Mouse (Mus musculus): ENCODE results near the gene Smpd1. TPM values are rescaled to one million over a fixed set of nuclear protein-coding genes. Genes with fewer than 3 reads are reported as not detected.

Smpd1 gene
- polyA plus RNA-seq, 1 experiment from 2014 or later = 53.8 TPM

DNA sequence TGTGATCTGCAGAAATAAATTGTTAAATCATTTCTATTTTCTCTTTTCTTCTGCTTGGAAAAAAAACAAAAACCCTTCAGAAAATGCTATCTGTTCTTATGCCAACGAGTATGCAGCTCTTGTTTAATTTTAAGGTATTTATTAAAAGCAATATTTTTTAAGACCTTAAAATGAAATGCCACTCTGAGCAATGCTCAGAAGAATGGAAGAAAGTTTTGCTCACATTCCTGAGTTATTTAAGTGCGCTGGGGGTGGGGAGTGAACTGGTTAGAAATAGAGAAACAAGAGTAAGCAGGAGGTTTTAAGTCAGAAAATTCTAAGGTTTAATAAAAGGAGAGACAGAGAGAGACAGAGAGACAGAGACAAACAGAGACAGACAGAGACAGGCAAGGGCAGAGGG is 34.4 kb upstream of the Smpd1 start:
- no peak for ATAC-seq (replicated peaks; ENCODE audit: insufficient number of reproducible peaks, low FRiP score, low TSS enrichment)

DNA sequence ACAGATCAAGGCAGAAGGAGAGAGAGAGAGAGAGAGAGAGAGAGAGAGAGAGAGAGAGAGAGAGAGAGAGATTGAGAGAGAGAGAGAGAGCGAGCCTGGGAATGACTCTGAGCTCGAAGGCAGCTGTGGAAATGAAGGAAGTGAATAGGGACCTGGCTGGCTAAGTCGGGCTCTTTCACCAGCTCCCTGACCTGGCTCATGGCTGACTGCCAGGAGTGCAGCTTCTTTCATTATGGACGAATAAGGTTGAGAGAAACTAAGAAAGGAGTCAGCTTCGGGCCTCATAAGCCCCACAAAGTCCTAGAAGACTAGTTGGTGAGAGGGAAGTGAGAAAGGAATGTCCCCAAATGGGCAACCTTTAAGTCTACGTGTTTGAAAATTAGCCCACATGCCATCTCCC is 34.0 kb upstream of the Smpd1 start:
- Histone ChIP-seq H3K4me1 (ENCODE audit: control insufficient read depth, insufficient read depth, low read length) (no peaks in the 10 kb centered on the region), H3K9ac (ENCODE audit: low read depth, low read length) (no peak overlapping the region), H3K36me3 (ENCODE audit: control insufficient read depth, insufficient read depth, low read length) (no peaks in the 10 kb centered on the region), H3K4me3 (ENCODE audit: low read depth, low read length) (no peak overlapping the region), H3K4me2 (no peak overlapping the region), H3K27me3 (ENCODE audit: control insufficient read depth, insufficient read depth, low read length) (no peaks in the 10 kb centered on the region), H3K9me3 (replicated peaks; ENCODE audit: control insufficient read depth, low read length) (no peaks in the 10 kb centered on the region), H3K27ac (ENCODE audit: low read depth, low read length) (no peak overlapping the region)
- no peak for ATAC-seq (replicated peaks; ENCODE audit: insufficient number of reproducible peaks, low FRiP score, low TSS enrichment)
- WGBS (ENCODE audit: insufficient replicate concordance) = 27% methylated on average over 6 of the region's 6 CpGs

More for the DNA sequence above, 34.4 kb upstream of the Smpd1 start:
- Histone ChIP-seq H3K9ac (ENCODE audit: low read depth, low read length) (no peak overlapping the region), H3K36me3 (ENCODE audit: control insufficient read depth, insufficient read depth, low read length) (no peaks in the 10 kb centered on the region), H3K4me3 (ENCODE audit: low read depth, low read length) (no peak overlapping the region), H3K9me3 (replicated peaks; ENCODE audit: control insufficient read depth, low read length) (no peaks in the 10 kb centered on the region), H3K4me2 (no peak overlapping the region), H3K27ac (ENCODE audit: low read depth, low read length) (no peak overlapping the region), H3K4me1 (ENCODE audit: control insufficient read depth, insufficient read depth, low read length) (no peaks in the 10 kb centered on the region), H3K27me3 (ENCODE audit: control insufficient read depth, insufficient read depth, low read length) (no peaks in the 10 kb centered on the region)
- 66% methylated on average over 2 of the region's 2 CpGs for WGBS (ENCODE audit: insufficient replicate concordance)

DNA sequence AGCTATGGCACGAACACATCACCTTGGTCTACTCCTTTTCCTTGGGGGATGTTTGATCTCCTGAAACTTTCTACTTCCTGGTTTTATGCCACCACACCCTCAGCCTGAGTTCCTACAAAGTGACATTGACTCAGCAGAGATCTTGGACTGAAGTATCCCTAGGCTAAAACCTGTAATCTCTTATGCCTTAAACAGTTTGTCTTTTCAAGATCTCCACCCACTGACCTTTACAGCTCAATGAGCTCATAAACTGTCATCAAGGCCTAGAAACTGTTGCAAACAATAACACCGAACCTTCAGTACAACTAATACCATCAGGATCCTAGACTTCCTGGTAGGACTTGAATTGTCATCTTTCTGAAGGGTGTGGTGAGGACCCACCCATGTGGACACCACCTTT is 29.9 kb upstream of the Smpd1 start:
- Histone ChIP-seq H3K4me1 (ENCODE audit: control insufficient read depth, insufficient read depth, low read length) (no peaks in the 10 kb centered on the region), H3K9me3 (replicated peaks; ENCODE audit: control insufficient read depth, low read length) (no peaks in the 10 kb centered on the region), H3K4me3 (ENCODE audit: low read depth, low read length) (no peak overlapping the region), H3K27me3 (ENCODE audit: control insufficient read depth, insufficient read depth, low read length) (no peaks in the 10 kb centered on the region), H3K9ac (ENCODE audit: low read depth, low read length) (no peak overlapping the region), H3K4me2 (no peak overlapping the region), H3K27ac (ENCODE audit: low read depth, low read length) (no peak overlapping the region), H3K36me3 (ENCODE audit: control insufficient read depth, insufficient read depth, low read length) (no peaks in the 10 kb centered on the region)
- ATAC-seq (replicated peaks; ENCODE audit: insufficient number of reproducible peaks, low FRiP score, low TSS enrichment) = no peak
- WGBS (ENCODE audit: insufficient replicate concordance) = 85% methylated on average over 2 of the region's 2 CpGs

DNA sequence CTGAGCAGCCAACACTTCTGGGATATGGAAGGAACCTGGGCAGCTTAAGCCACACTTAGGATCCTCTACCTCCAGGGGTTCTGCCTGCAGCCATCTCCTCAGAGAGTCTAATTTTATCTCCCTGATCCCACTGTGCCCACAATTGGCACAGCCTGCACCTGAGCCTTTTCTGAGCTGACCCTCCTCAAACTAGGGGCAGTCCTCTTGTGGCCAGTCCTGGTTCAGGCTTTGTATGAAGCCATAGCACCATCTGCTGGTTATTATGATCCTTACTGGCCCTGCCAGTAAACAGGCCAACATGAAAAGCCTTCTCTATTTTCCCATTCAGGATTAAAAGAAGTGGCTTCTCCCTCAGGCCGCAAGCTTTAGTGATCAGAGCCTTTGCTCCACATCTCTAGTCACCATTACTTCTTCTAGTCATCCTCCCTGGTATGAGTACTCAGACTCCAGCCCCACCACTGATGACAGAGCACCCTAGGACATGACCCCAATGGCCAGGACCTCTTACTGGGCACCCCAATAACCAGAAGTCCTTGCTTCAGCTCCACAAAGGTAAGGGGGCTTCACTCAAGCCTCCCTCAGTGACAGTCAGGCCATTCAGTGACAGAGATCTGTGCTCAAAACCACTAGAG is 26.7 kb upstream of the Smpd1 start:
- ATAC-seq (replicated peaks; ENCODE audit: insufficient number of reproducible peaks, low FRiP score, low TSS enrichment) = no peak
- Histone ChIP-seq H3K27me3 (ENCODE audit: control insufficient read depth, insufficient read depth, low read length) (no peaks in the 10 kb centered on the region), H3K4me1 (ENCODE audit: control insufficient read depth, insufficient read depth, low read length) (no peaks in the 10 kb centered on the region), H3K4me2 (no peak overlapping the region), H3K9me3 (replicated peaks; ENCODE audit: control insufficient read depth, low read length) (no peaks in the 10 kb centered on the region), H3K36me3 (ENCODE audit: control insufficient read depth, insufficient read depth, low read length) (no peaks in the 10 kb centered on the region), H3K27ac (ENCODE audit: low read depth, low read length) (no peak overlapping the region), H3K9ac (ENCODE audit: low read depth, low read length) (no peak overlapping the region), H3K4me3 (ENCODE audit: low read depth, low read length) (no peak overlapping the region)
- WGBS (ENCODE audit: insufficient replicate concordance) = 64% methylated on average over 1 of the region's 1 CpGs

DNA sequence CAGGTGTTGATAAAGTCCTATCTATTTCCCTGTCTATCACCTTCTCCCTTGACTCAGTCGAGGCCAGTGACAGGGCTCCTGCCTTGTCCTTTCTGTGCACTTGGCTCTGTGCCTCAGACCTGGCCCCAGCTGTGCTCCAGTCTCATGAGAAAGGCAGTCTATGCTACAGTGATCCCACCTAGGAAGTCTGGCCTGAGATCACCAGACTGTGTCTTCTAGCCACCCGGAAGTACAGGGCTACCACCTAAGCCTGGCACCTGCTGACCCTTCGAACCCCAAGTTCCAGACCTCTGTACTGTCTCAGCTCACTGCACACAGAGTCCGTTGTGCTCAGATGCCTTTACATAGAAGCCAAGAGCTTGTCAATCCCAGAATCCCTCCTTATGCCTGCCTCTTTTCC is 26.1 kb upstream of the Smpd1 start:
- ATAC-seq (replicated peaks; ENCODE audit: insufficient number of reproducible peaks, low FRiP score, low TSS enrichment) = no peak
- H3K4me2 ChIP-seq = no peak overlapping the region
- H3K9ac ChIP-seq (ENCODE audit: low read depth, low read length) = no peak overlapping the region
- H3K27ac ChIP-seq (ENCODE audit: low read depth, low read length) = no peak overlapping the region
- no peaks in the 10 kb centered on the region for H3K9me3 ChIP-seq (replicated peaks; ENCODE audit: control insufficient read depth, low read length)
- 71% methylated on average over 4 of the region's 4 CpGs for WGBS (ENCODE audit: insufficient replicate concordance)
- no peaks in the 10 kb centered on the region for H3K4me1 ChIP-seq (ENCODE audit: control insufficient read depth, insufficient read depth, low read length)
- H3K36me3 ChIP-seq (ENCODE audit: control insufficient read depth, insufficient read depth, low read length) = no peaks in the 10 kb centered on the region
- H3K4me3 ChIP-seq (ENCODE audit: low read depth, low read length) = no peak overlapping the region
- no peaks in the 10 kb centered on the region for H3K27me3 ChIP-seq (ENCODE audit: control insufficient read depth, insufficient read depth, low read length)

DNA sequence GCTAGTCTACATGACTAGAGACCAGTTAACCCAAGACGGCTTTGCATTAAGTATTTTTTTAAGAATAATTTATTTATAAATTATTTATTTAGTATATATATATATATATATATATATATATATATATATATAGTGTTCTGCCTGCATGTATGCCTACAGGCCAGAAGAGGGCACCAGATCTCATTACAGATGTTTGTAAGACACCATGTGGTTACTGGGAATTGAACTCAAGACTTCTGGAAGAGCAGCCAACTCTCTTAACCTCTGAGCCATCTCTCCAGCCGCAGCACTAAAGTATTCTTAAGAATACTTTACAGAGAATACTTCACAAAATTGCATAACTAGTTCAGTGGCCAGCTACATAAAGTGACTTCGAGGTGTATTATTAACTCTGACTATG is 20.0 kb upstream of the Smpd1 start:
- WGBS (ENCODE audit: insufficient replicate concordance) = 72% methylated on average over 3 of the region's 3 CpGs
- no peaks in the 10 kb centered on the region for H3K4me1 ChIP-seq (ENCODE audit: control insufficient read depth, insufficient read depth, low read length)
- no peak overlapping the region for H3K4me2 ChIP-seq

GRCm38 (mm10) chr7:105545986-105546385 is 8.2 kb upstream of the Smpd1 start:
- H3K9me3 ChIP-seq (replicated peaks; ENCODE audit: control insufficient read depth, low read length) = no peaks in the 10 kb centered on the region
- no peaks in the 10 kb centered on the region for H3K36me3 ChIP-seq (ENCODE audit: control insufficient read depth, insufficient read depth, low read length)
- no peaks in the 10 kb centered on the region for H3K4me1 ChIP-seq (ENCODE audit: control insufficient read depth, insufficient read depth, low read length)
- no peak for ATAC-seq (replicated peaks; ENCODE audit: insufficient number of reproducible peaks, low FRiP score, low TSS enrichment)
- H3K9ac ChIP-seq (ENCODE audit: low read depth, low read length) = no peak overlapping the region
- no peak overlapping the region for H3K27ac ChIP-seq (ENCODE audit: low read depth, low read length)
- H3K27me3 ChIP-seq (ENCODE audit: control insufficient read depth, insufficient read depth, low read length) = no peaks in the 10 kb centered on the region
- no peak overlapping the region for H3K4me2 ChIP-seq
- 72% methylated on average over 8 of the region's 8 CpGs for WGBS (ENCODE audit: insufficient replicate concordance)
- no peak overlapping the region for H3K4me3 ChIP-seq (ENCODE audit: low read depth, low read length)

More for the DNA sequence above, 20.0 kb upstream of the Smpd1 start:
- Histone ChIP-seq H3K27ac (ENCODE audit: low read depth, low read length) (no peak overlapping the region), H3K9ac (ENCODE audit: low read depth, low read length) (no peak overlapping the region), H3K27me3 (ENCODE audit: control insufficient read depth, insufficient read depth, low read length) (no peaks in the 10 kb centered on the region), H3K9me3 (replicated peaks; ENCODE audit: control insufficient read depth, low read length) (no peaks in the 10 kb centered on the region), H3K36me3 (ENCODE audit: control insufficient read depth, insufficient read depth, low read length) (no peaks in the 10 kb centered on the region), H3K4me3 (ENCODE audit: low read depth, low read length) (no peak overlapping the region)
- ATAC-seq (replicated peaks; ENCODE audit: insufficient number of reproducible peaks, low FRiP score, low TSS enrichment) = no peak

DNA sequence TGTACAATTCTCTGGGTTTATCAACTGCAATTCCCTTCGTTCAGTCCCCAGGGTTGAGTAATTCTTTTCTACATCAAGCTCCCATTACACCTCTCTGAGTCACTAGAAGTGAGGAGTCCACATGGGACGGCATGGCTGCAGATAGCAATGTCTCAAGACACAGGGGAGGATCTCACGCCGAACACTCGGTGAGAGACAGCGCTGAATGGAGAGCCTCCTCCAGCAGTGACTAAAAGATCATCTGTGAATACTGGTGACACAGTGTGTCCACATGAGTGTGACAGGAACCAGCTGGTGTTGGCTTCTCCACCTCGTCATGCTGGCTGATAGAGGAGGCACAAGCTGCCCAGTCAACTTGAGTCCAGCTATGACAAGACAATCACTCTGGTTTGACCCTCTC is 6.2 kb upstream of the Smpd1 start:
- Histone ChIP-seq H3K9ac (ENCODE audit: low read depth, low read length) (no peak overlapping the region), H3K9me3 (replicated peaks; ENCODE audit: control insufficient read depth, low read length) (no peaks in the 10 kb centered on the region), H3K4me1 (ENCODE audit: control insufficient read depth, insufficient read depth, low read length) (no peaks in the 10 kb centered on the region), H3K27me3 (ENCODE audit: control insufficient read depth, insufficient read depth, low read length) (no peaks in the 10 kb centered on the region), H3K4me2 (no peak overlapping the region), H3K27ac (ENCODE audit: low read depth, low read length) (no peak overlapping the region), H3K4me3 (ENCODE audit: low read depth, low read length) (no peak overlapping the region), H3K36me3 (ENCODE audit: control insufficient read depth, insufficient read depth, low read length) (no peaks in the 10 kb centered on the region)
- 56% methylated on average over 7 of the region's 7 CpGs for WGBS (ENCODE audit: insufficient replicate concordance)
- ATAC-seq (replicated peaks; ENCODE audit: insufficient number of reproducible peaks, low FRiP score, low TSS enrichment) = no peak

- Histone ChIP-seq H3K4me1 (ENCODE audit: control insufficient read depth, insufficient read depth, low read length) (no peaks in the 10 kb centered on the region; the same call in 1 of the 2 replicates), H3K27me3 (ENCODE audit: control insufficient read depth, insufficient read depth, low read length) (no peaks in the 10 kb centered on the region), H3K9ac (ENCODE audit: low read depth, low read length) (no peak overlapping the region), H3K4me3 (ENCODE audit: low read depth, low read length) (no peak overlapping the region), H3K27ac (ENCODE audit: low read depth, low read length) (no peak overlapping the region), H3K4me2 (no peak overlapping the region), H3K9me3 (replicated peaks; ENCODE audit: control insufficient read depth, low read length) (no peaks in the 10 kb centered on the region), H3K36me3 (ENCODE audit: control insufficient read depth, insufficient read depth, low read length) (no peaks in the 10 kb centered on the region)
- 49% methylated on average over 6 of the region's 6 CpGs for WGBS (ENCODE audit: insufficient replicate concordance)
- ATAC-seq (replicated peaks; ENCODE audit: insufficient number of reproducible peaks, low FRiP score, low TSS enrichment) = no peak
These were observed 5.1 kb upstream of the Smpd1 start for GRCm38 (mm10) chr7:105549035-105549434.

Measured in heart, embryonic 11.5 days (tissue).